In genomic region chr7:67741706-67742105, GRCm38 (mm10) we compare ENCODE assay signal across 10 mouse cellular contexts. TPM values are rescaled to one million over a fixed set of nuclear protein-coding genes. Genes with fewer than 3 reads are reported as not detected.
DNase-seq lines count a peak whose midpoint lies in the region; ATAC-seq and TF ChIP-seq lines count a peak whose summit lies in the region.
"Had no signal": no experiment of that assay in that cellular context is flagged by ENCODE, and none has a peak within 500 bp of the region (broad histone marks: within the 10 kb centered on the region; RNA-seq: fewer than 3 reads in every experiment).

No protein-coding gene starts in this region.

- peak; percentile 63 for DNase-seq in 3134 (ENCODE audit: extremely low read depth, insufficient read length, low spot score)
- peak; percentile 61 for DNase-seq in MN1 (ENCODE audit: low spot score)
- DNase-seq in heart, adult 2 months, result peak in 1 of 2 experiments; percentile 34
- no peak for DNase-seq in c-Kit-positive CD71-positive TER-119-positive erythroid progenitor cells, embryonic 14.5 days (ENCODE audit: low spot score)
- no peak for DNase-seq in layer of hippocampus, adult 11-12 months (ENCODE audit: low spot score)
- DNase-seq in cerebellum, adult 9-11 months, result no peak
- no peak for DNase-seq in left cerebral cortex, postnatal 25 days (ENCODE audit: low spot score in 2 of 2)
- DNase-seq: right cerebral cortex, postnatal 25 days had no signal

- peak; percentile 75; the same call in 1 of the 2 replicates for ATAC-seq in lung, embryonic 15.5 days (ENCODE audit: borderline replicate concordance, extremely low read depth, low FRiP score, low TSS enrichment)

- no peak for TF ChIP-seq EP300 in heart, adult 2 months (IDR thresholded peaks at IDR 0.05; ENCODE audit: insufficient read depth, low read depth, low read length)

- intact Hi-C loops in heart, adult 2 months (cut with DNase I), result loop anchor here (2.0 kb wide), 1 partner anchor 17 kb away; no protein-coding TSS in a partner anchor
- intact Hi-C loops in left cerebral cortex, postnatal 25 days (cut with DNase I), result no loop called here

- H3K27me3 ChIP-seq in heart, adult 2 months (ENCODE audit: control insufficient read depth, insufficient read depth, low read length), result no peaks in the 10 kb centered on the region
- no peaks in the 10 kb centered on the region for H3K27me3 ChIP-seq in lung, embryonic 15.5 days
- H3K27me3 ChIP-seq: midbrain, embryonic 12.5 days had no signal

- TF ChIP-seq CTCF in heart, adult 2 months (IDR thresholded peaks at IDR 0.05), result no peak

- no peak overlapping the region for H3K9ac ChIP-seq in heart, adult 2 months (ENCODE audit: low read depth, low read length)
- H3K9ac ChIP-seq in lung, embryonic 15.5 days, result no peak overlapping the region
- H3K9ac ChIP-seq: midbrain, embryonic 12.5 days had no signal

- no peak overlapping the region for H3K4me2 ChIP-seq in lung, embryonic 15.5 days
- H3K4me2 ChIP-seq: midbrain, embryonic 12.5 days had no signal

- WGBS in heart, adult 2 months, result 42% methylated on average over 7 of the region's 7 CpGs
- 41% methylated on average over 7 of the region's 7 CpGs for WGBS in lung, embryonic 15.5 days

- TF ChIP-seq POLR2A in heart, adult 2 months (IDR thresholded peaks at IDR 0.05; ENCODE audit: insufficient read depth, low read depth, low read length), result no peak

- no peak overlapping the region for H3K4me3 ChIP-seq in heart, adult 2 months
- H3K4me3 ChIP-seq in lung, embryonic 15.5 days, result no peak overlapping the region
- H3K4me3 ChIP-seq: midbrain, embryonic 12.5 days had no signal

- no peaks in the 10 kb centered on the region for H3K9me3 ChIP-seq in lung, embryonic 15.5 days
- H3K9me3 ChIP-seq: midbrain, embryonic 12.5 days had no signal

- H3K4me1 ChIP-seq in heart, adult 2 months (ENCODE audit: control insufficient read depth, insufficient read depth, low read length), result peaks cover 12% of the 10 kb centered on the region
- H3K4me1 ChIP-seq in lung, embryonic 15.5 days, result peaks cover 23% of the 10 kb centered on the region
- H3K4me1 ChIP-seq: midbrain, embryonic 12.5 days had no signal

- no peaks in the 10 kb centered on the region for H3K36me3 ChIP-seq in heart, adult 2 months (ENCODE audit: control insufficient read depth, insufficient read depth, low read length)
- peaks cover 4% of the 10 kb centered on the region; the same call in 1 of the 2 replicates for H3K36me3 ChIP-seq in lung, embryonic 15.5 days
- H3K36me3 ChIP-seq: midbrain, embryonic 12.5 days had no signal

- H3K79me2 ChIP-seq in heart, adult 2 months (replicated peaks; ENCODE audit: control insufficient read depth, insufficient read depth, low read length), result no peaks in the 10 kb centered on the region

- peak overlapping the region; percentile 71 for H3K27ac ChIP-seq in heart, adult 2 months
- peak overlapping the region; percentile 37 for H3K27ac ChIP-seq in lung, embryonic 15.5 days
- H3K27ac ChIP-seq: midbrain, embryonic 12.5 days had no signal

RNA-seq across cellular contexts. Expression of gene Synm, which starts 17.8 kb away (rescaled TPM):
- 1 to 10 TPM; 8.3 TPM for total RNA-seq in heart, adult 2 months (2021)
- polyA plus RNA-seq in heart, adult 2 months (2012; rRNA removed), result 2.6 and 4.3 TPM in 2 replicates
- polyA plus RNA-seq in lung, embryonic 15.5 days (2015; fragmentation: Nextera tagmentation; extraction: Ambion mirVana), result 9.7 and 12.7 TPM in 2 replicates
- 10 to 100 TPM; 16.8 to 17.6 TPM for total RNA-seq in left cerebral cortex, postnatal 25 days (2021)

Comparison
In these comparisons a context has a peak if more than half of its experiments do, and no peak if none do; other contexts are left out.
1. DNase-seq: peak in 3134 (single experiment) and MN1 (single experiment); none in c-Kit-positive CD71-positive TER-119-positive erythroid progenitor cells, embryonic 14.5 days (single experiment), layer of hippocampus, adult 11-12 months (single experiment), cerebellum, adult 9-11 months (single experiment) and left cerebral cortex, postnatal 25 days (0 of 2).